Mouse (Mus musculus): ENCODE data around the gene Tnr. TPM values are rescaled to one million over a fixed set of nuclear protein-coding genes. Genes with fewer than 3 reads are reported as not detected.

Gene Tnr
- polyA plus RNA-seq, 1 experiment from 2014 or later = 0.47 TPM

GRCm38 (mm10) chr1:159629822-159630589, 106.4 kb downstream of the Tnr start:
- ATAC-seq = no peak
- 70% methylated on average over 5 of the region's 5 CpGs for WGBS
- Histone ChIP-seq H3K4me3 (ENCODE audit: low read depth, low read length) (no peak overlapping the region), H3K36me3 (ENCODE audit: control insufficient read depth, insufficient read depth) (no peaks in the 10 kb centered on the region), H3K4me2 (replicated peaks; ENCODE audit: low read depth) (no peak overlapping the region), H3K9me3 (ENCODE audit: control insufficient read depth) (no peaks in the 10 kb centered on the region), H3K9ac (ENCODE audit: low read depth, low read length) (no peak overlapping the region), H3K4me1 (replicated peaks; ENCODE audit: control insufficient read depth, insufficient read depth, low read length) (no peaks in the 10 kb centered on the region), H3K27ac (ENCODE audit: low read depth, low read length) (no peak overlapping the region), H3K27me3 (replicated peaks; ENCODE audit: control insufficient read depth, insufficient read depth, low read length) (no peaks in the 10 kb centered on the region)
- no peak for TF ChIP-seq CTCF (IDR thresholded peaks at IDR 0.05; ENCODE audit: low read depth)

GRCm38 (mm10) chr1:159632558-159632957, 109.0 kb downstream of the Tnr start:
- H3K36me3 ChIP-seq (ENCODE audit: control insufficient read depth, insufficient read depth) = no peaks in the 10 kb centered on the region
- no peaks in the 10 kb centered on the region for H3K9me3 ChIP-seq (ENCODE audit: control insufficient read depth)
- no peaks in the 10 kb centered on the region for H3K4me1 ChIP-seq (replicated peaks; ENCODE audit: control insufficient read depth, insufficient read depth, low read length)
- H3K4me2 ChIP-seq (replicated peaks; ENCODE audit: low read depth) = no peak overlapping the region
- no peak for ATAC-seq
- H3K27ac ChIP-seq (ENCODE audit: low read depth, low read length) = no peak overlapping the region
- H3K27me3 ChIP-seq (replicated peaks; ENCODE audit: control insufficient read depth, insufficient read depth, low read length) = no peaks in the 10 kb centered on the region
- no peak overlapping the region for H3K4me3 ChIP-seq (ENCODE audit: low read depth, low read length)
- H3K9ac ChIP-seq (ENCODE audit: low read depth, low read length) = no peak overlapping the region
- TF ChIP-seq CTCF (IDR thresholded peaks at IDR 0.05; ENCODE audit: low read depth) = no peak
- 50% methylated on average over 3 of the region's 3 CpGs for WGBS

GRCm38 (mm10) chr1:159639408-159639807, 115.8 kb downstream of the Tnr start:
- Histone ChIP-seq H3K4me2 (replicated peaks; ENCODE audit: low read depth) (no peak overlapping the region), H3K4me1 (replicated peaks; ENCODE audit: control insufficient read depth, insufficient read depth, low read length) (no peaks in the 10 kb centered on the region), H3K36me3 (ENCODE audit: control insufficient read depth, insufficient read depth) (no peaks in the 10 kb centered on the region), H3K9ac (ENCODE audit: low read depth, low read length) (no peak overlapping the region), H3K27ac (ENCODE audit: low read depth, low read length) (no peak overlapping the region), H3K9me3 (ENCODE audit: control insufficient read depth) (no peaks in the 10 kb centered on the region), H3K4me3 (ENCODE audit: low read depth, low read length) (no peak overlapping the region), H3K27me3 (replicated peaks; ENCODE audit: control insufficient read depth, insufficient read depth, low read length) (no peaks in the 10 kb centered on the region)
- no peak for TF ChIP-seq CTCF (IDR thresholded peaks at IDR 0.05; ENCODE audit: low read depth)
- 89% methylated on average over 4 of the region's 4 CpGs for WGBS
- ATAC-seq = no peak

DNA sequence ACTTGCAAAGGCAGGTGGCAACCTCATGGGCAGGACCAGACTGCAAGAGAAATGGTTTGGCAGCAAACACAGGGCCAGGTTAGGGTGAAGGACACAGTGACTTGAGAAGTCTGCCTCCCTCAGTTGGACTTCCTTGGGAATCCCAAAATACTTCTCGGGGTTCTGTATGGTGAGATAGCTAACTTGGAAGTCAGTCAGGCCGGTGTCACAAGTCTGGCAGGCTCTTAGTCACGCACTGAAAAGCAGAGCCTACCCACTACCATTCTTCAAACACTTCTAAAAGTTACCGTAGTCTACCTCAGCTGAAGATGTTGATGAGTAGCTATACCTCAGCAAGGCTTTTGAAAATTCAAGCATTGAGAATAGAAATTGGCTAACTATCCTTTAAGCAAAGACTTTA, 122.2 kb downstream of the Tnr start:
- H3K4me3 ChIP-seq (ENCODE audit: low read depth, low read length) = no peak overlapping the region
- H3K4me2 ChIP-seq (replicated peaks; ENCODE audit: low read depth) = no peak overlapping the region
- TF ChIP-seq CTCF (IDR thresholded peaks at IDR 0.05; ENCODE audit: low read depth) = no peak
- no peaks in the 10 kb centered on the region for H3K27me3 ChIP-seq (replicated peaks; ENCODE audit: control insufficient read depth, insufficient read depth, low read length)
- H3K4me1 ChIP-seq (replicated peaks; ENCODE audit: control insufficient read depth, insufficient read depth, low read length) = no peaks in the 10 kb centered on the region
- 84% methylated on average over 4 of the region's 4 CpGs for WGBS
- H3K27ac ChIP-seq (ENCODE audit: low read depth, low read length) = no peak overlapping the region
- no peak overlapping the region for H3K9ac ChIP-seq (ENCODE audit: low read depth, low read length)
- no peaks in the 10 kb centered on the region for H3K36me3 ChIP-seq (ENCODE audit: control insufficient read depth, insufficient read depth)
- H3K9me3 ChIP-seq (ENCODE audit: control insufficient read depth) = no peaks in the 10 kb centered on the region
- ATAC-seq = no peak

DNA sequence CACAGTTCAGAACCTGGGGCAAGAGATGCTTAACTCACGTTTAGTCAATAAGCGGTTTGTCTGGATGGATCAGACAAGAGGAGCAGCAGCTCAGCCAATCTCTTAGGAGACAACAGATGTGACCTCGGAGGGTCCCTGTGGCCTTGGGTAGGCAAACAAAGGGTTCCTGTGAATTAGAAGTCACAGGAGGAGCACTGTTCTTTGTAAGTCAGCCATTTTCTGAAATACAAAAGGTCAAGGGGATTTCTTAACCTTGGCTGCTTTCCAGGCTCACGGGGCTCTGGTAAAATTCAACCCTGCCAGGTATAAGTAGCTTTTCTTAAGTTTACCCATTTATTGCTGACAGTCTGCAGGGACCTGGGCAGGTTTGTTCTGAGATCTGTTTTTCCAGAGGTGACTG, 126.9 kb downstream of the Tnr start:
- no peak for TF ChIP-seq CTCF (IDR thresholded peaks at IDR 0.05; ENCODE audit: low read depth)
- Histone ChIP-seq H3K27ac (ENCODE audit: low read depth, low read length) (no peak overlapping the region), H3K4me1 (replicated peaks; ENCODE audit: control insufficient read depth, insufficient read depth, low read length) (no peaks in the 10 kb centered on the region), H3K36me3 (ENCODE audit: control insufficient read depth, insufficient read depth) (no peaks in the 10 kb centered on the region), H3K27me3 (replicated peaks; ENCODE audit: control insufficient read depth, insufficient read depth, low read length) (no peaks in the 10 kb centered on the region), H3K9ac (ENCODE audit: low read depth, low read length) (no peak overlapping the region), H3K9me3 (ENCODE audit: control insufficient read depth) (no peaks in the 10 kb centered on the region), H3K4me3 (ENCODE audit: low read depth, low read length) (no peak overlapping the region), H3K4me2 (replicated peaks; ENCODE audit: low read depth) (no peak overlapping the region)
- no peak for ATAC-seq
- 29% methylated on average over 4 of the region's 4 CpGs for WGBS

DNA sequence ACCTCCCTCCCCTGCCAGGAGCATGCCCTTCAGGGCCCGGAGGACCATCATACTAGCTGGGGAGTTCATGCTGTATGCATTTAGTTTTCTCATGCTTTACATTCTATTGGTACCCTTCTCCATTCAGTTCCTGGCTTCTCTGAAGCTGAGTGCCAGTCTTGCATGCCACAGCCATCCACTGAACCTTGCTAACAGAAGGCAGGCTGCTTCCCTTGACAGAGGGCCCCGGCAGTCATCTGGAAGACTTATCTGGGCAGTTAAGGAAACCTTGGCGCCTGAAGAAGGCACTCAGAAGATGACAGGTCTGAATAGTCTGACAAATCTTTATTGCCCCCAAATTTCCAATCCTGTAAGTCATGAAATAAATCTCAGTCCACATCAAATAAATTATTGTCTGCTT, 131.7 kb downstream of the Tnr start:
- no peak overlapping the region for H3K27ac ChIP-seq (ENCODE audit: low read depth, low read length)
- H3K4me1 ChIP-seq (replicated peaks; ENCODE audit: control insufficient read depth, insufficient read depth, low read length) = no peaks in the 10 kb centered on the region
- H3K9ac ChIP-seq (ENCODE audit: low read depth, low read length) = no peak overlapping the region
- WGBS = 75% methylated on average over 3 of the region's 3 CpGs
- H3K4me3 ChIP-seq (ENCODE audit: low read depth, low read length) = no peak overlapping the region
- no peaks in the 10 kb centered on the region for H3K36me3 ChIP-seq (ENCODE audit: control insufficient read depth, insufficient read depth)
- H3K9me3 ChIP-seq (ENCODE audit: control insufficient read depth) = no peaks in the 10 kb centered on the region
- no peak overlapping the region for H3K4me2 ChIP-seq (replicated peaks; ENCODE audit: low read depth)
- no peak for ATAC-seq
- no peak for TF ChIP-seq CTCF (IDR thresholded peaks at IDR 0.05; ENCODE audit: low read depth)
- no peaks in the 10 kb centered on the region for H3K27me3 ChIP-seq (replicated peaks; ENCODE audit: control insufficient read depth, insufficient read depth, low read length)

Data from intestine, postnatal 0 days (tissue).